Mouse (Mus musculus): ENCODE data around the gene Ass1.
A peak's percentile ranks its signal among the peaks of the same experiment; 100 is the strongest.

Ass1 gene

DNA sequence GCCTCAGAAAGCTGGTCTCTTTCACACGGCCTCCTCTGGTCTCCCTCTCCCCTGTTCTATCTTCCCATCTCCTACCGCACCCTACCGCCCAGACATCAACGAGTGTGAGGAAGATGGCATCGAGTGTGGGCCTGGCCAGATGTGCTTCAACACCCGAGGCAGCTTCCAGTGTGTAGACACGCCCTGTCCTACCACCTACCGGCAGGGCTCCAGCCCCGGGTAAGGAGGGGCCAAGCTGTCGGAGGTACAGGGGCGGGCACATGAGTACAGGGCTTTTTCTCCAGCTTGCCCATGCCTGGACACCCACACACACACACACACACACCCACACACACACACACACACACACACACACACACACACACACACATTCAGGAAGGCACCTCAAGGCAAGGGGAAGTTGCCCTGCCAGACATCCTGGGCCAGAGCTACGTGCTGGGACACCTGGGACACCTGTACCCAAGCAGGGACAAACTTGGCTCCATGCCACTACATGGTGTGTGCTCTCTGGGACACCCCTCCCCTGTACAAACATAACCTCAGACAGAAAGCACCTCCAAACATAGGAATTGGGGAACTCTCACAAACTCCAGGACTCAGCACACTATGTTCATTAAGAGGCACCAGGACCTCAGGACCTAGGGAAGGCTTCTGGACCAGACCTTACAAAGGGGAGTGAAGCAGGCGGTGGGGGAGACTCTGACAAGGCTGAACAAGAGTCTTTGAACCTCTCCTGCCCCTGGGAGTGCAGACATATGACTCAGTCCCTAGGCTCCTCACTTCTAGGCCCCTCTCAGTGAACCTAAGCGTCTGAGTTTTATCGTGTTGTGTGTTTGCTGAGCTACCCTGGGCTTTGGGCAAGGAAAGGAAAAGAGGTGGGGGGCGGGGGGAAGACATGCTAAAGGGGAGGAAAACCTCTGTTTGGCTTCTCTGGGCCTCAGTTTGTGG lies 10.7 kb upstream of the Ass1 start:
- DNase-seq: peak; percentile 30

DNA sequence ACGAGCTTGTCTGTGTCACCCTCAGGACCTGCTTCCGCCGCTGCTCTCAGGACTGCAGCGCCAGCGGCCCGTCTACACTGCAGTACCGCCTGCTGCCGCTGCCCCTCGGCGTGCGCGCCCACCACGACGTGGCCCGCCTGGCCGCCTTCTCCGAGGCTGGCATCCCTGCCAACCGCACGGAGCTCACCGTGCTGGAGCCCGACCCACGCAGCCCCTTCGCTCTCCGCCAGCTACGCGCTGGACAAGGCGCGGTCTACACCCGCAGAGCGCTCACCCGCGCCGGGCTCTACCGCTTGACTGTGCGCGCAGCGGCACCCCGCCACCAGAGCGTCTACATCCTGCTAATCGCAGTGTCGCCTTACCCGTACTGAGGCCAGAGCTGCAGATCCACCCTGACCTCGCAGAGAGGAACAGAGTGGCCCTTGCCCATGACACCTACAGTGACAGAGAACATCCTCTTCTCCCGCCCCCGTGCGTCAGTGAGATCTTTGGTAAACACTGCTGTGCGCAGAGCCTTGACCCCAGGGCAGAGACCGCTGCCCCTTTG lies 9.9 kb upstream of the Ass1 start:
- DNase-seq: peak; percentile 79

DNA sequence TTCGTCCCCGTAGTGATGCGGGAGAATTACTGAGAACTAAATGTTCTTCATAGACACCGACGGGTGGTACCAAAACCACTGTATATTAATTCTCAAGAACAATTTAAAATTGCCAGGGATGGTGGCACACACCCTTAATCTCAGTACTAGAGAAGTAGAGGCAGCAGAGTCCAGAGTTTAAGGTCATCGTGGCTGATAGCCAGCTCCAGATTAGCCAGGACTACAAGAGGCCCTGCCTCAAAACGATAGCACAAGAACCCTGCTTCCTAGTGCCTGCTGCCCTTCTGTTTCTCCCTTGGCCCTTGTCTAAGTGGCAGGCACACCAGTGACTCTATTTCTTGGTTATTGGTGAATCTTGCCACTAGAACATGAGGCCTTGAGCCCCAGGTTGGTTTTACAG lies 9.1 kb upstream of the Ass1 start:
- DNase-seq: no peak

DNA sequence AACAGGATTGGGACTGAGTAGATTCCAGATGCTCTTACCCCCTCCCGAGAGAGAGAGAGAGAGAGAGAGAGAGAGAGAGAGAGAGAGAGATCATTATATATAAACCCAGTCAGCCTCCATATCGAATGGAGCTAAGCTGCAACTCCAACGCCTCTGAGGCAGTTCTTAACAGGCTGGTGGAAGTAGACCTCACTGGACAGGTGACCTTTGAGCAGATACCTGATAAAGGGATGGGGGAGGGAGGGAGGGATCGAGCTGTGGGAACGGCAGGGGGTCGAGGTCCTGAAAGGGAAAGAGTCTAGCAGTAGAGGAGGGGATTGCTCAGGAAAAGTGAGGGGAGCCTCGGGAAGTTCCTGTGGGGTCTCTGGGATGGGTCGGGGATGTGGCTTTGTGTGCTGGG lies 8.0 kb upstream of the Ass1 start:
- no peak for DNase-seq

DNA sequence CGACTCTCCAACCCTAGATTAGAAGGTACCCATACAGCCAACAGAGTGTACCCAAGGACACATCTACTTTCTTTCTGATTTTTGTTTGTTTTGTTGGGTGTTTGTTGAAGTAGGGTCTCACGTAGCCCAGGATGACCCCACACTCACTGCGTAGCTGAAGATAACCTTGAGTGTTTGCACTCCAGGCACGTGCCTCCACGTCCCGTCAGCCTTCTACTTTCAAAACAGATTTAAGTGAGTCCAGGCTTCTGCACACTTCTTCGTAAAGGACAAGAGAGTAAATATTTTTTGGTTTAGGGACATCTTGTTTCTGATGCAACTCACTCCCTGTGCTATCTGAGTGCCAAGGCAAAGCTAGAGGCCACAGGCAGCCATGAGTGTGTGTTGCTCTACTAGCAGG lies 6.8 kb upstream of the Ass1 start:
- no peak for DNase-seq

DNA sequence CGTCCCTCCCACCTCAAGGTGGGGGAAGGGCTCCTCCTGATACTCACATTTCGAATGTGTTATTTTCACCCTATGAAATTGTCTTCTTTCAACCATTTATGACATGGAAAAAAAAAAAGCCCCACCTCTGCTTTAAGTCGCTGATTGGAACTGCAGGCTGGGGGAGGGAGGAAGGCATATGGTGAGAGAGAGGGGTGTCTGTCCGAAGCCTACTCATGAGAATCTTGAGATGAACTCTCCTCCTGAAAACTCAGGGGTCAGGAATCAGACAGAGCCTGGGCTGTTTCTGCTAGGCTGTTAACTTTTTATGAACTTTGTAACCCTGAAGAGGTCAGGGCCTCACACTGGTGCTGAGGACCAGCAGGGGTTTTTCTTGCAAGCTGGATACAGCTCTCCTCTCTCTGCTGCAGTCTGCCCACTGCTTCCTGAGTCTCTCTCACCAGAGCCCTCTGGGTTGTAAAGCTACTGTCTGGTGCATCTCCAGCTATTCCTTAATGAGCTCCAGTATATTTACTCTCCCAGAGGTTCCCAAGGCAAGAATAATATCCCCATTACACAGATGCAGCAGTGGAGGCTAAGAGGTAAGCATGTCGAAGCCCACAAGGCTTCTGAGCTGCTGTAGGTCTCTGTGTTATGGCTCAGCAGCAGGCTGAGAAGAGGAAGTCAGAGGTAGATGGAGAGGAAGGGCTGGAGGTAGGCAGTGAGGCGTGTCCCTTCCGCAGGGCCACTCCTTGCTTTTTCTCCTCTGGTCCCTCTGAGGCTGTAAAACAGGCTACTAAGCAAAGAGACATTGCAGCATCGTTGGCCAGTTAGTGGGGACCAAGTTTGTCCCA lies 6.1 kb upstream of the Ass1 start:
- DNase-seq: no peak

DNA sequence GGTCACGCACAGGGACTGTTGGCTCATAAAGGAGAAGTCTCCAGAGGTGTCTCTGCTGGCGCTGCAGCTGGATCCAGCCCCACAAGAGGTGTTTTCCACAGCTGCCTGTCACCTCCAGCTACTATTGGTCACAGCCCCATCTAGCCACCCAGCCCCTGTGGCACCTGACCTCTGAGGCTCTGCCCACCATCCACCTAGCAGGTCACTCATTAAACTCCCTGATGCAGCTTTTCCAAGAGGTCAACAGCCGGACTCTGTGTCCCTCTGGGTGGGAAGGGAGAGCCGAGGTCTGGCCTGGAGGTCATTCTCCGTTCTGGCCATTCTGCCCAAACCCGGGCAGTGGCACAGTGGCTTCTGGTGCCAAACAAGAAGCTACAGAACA lies 5.5 kb upstream of the Ass1 start:
- DNase-seq: no peak

DNA sequence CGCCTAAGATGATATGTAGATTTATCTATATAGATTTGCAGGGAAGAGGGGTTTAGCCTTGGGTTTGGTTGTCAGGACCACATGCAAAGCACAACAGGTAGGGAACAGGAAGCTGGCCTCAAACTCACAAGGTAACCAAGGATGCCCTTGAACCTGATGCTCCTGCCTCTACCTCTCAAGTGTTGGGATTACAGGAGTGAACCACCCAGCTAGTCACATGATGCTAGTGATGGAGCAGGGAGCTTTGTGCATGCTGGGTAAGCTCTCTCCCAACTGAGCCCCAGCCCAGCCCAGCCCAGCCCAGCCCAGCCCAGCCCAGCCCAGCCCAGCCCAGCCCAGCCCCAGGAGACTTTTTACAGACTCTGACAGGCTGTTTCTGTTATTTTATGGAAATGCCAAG lies 2.5 kb upstream of the Ass1 start:
- DNase-seq: no peak

DNA sequence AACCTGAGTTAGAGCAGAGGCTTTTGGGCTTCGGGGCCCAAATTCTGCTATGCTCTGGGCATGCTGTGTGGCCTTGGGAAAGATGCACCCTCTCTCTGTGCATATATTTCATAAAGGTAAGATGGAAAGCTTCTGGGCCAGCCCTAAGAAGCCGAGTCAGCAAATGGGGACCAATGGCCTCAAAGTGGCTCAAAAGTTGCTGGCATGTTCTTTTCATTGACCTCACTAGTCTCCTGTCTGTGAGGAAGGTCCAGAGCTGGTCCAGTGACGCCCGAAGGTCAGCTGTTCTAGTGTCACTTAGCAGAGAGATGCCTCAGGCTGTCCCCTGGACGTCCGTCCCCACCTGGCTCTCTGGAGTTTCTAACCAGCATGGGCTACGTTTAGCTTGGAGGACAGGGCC lies 1.1 kb upstream of the Ass1 start:
- DNase-seq: no peak

DNA sequence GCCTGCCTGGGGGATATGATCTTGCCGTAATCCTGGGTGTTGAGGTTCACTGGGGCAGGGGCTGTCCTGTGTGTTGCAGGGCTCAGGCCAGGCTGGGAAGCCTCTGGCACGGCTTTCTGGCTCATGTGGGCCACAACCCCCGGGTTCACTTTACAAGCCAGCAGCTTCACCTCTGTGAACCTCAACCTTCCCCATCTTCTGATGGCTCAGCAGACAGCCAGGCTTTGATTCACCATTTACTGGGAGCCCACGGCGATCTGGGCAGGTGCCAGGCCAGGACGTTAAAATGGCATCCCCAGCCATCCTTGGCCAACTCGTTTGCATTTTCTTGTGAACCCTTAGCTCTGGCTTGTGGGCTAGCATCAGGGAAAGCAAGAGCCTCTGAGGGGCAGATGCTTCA lies 527 bp upstream of the Ass1 start:
- no peak for DNase-seq

DNA sequence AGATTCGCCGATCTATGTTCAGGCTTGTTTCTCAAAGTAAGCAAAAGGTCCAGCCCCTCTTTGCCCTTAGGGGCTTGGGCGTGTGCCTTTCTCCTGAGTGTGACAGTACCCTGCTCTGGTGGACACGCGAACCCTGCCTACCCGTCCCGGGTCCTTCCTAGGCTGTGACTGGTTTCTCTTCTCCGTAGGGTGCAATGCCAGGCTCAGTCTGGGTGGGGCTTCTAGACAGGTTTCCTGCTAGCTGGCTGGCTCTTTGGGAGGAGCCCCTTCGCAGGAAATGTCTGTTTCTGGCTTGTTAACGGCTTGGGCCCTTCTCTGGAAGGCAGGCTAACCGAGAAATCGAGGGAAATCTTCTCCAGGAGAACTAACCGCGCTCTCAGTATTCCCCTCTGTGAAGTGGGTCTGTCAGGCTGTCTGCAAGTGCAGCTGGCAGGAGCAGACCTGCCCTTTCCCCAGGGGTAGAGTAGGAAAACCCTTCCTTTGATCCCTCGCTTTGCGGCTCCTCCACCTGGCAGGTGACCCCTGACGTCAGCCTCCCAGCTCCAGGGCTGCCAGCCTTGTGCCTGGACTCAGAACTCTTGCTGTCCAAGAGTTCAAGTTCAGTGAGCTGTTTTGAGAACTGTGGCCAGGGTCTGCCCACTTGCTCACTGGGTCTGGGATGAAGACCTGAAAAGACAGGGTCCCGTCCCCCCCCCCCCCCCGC lies 827 bp downstream of the Ass1 start:
- DNase-seq: peak; percentile 61

DNA sequence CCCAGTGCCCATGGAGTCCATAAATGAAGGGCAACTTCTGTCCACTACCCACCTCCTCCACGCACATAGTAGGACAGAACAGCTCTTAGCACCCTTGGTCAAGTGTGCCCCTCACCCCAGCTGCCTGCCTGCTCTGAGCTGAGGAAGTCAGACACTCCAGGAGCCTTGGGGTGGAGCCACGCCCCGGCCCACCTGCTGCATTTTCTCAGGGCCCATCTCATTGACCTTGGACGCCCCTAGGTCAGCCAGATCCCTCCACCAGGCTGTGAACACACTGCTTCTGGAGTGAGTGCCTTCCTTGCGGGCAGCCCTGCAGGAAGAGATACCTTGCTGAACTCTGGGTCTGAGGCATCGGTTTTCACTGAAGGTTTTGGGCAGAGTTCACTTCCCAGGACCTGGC lies 1.6 kb downstream of the Ass1 start:
- DNase-seq: no peak

DNA sequence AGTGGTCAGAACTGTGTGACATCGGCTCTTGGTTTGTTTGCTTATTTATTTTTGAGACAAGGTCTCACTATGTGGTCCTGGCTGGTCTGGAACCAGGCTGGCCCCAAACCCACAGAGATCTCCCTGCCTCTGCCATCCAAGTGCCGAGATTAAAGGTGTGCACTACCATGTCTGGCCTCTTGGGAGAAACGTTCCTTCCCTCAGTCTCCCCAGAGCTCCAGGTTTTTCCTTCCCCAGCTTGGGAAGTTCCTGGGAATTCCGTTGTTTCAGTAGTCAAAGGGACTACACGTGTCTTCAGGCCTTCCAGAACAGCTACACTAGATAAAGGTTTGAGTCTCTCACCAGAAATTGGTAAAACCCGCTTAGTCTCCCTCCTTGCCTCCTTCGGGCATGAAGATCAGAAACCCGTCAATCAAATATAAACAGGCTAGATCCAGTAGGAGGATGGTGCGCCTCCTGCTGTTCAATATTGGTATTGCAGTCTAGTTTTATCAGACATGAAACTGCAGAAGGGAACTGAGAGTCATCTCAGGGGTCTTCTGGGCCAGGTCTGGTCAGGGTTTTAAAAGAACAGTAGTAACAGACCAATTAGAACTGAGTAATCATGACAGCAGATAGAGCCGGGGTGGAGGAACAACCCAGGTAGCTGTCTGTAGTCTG lies 2.5 kb downstream of the Ass1 start:
- peak; percentile 72 for DNase-seq

DNA sequence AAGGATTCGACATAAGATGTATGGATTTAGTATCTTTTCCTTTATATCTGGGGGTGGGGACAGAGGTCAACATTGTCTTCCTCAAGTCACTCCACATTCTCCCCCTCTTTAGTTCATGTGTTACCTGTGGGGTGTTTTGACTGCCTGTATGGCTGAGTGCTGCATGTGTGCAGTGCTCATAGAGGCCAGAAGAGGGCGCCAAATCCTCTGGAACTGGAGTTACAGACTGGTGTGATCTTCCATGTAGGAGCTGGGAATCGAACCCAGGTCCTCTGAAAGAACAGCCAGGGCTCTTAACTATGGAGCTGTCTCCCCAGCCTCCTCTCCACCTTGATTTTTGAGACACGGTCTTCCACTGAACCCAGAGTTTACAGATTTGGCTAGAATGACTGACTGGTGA lies 3.9 kb downstream of the Ass1 start:
- DNase-seq: peak; percentile 60

DNA sequence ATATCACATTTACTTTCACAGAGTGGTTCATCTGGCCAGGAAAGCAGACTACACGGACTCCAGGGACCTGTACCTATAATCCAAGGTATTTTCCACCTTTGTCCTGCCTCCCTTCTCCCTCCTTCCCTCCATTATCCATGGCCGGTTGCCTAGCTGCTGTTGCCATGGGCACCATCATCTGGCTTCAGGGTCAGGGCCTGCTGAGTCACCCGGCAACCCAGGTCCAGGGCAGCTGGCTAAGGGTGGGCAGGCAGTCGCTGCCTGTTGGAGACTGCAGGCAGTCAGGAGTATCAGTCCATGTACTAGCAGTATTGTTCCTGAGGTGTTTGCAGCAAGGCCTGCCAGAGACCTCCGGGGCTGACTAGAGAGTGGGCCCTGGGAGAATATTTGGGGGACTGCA lies 4.7 kb downstream of the Ass1 start:
- DNase-seq: no peak

DNA sequence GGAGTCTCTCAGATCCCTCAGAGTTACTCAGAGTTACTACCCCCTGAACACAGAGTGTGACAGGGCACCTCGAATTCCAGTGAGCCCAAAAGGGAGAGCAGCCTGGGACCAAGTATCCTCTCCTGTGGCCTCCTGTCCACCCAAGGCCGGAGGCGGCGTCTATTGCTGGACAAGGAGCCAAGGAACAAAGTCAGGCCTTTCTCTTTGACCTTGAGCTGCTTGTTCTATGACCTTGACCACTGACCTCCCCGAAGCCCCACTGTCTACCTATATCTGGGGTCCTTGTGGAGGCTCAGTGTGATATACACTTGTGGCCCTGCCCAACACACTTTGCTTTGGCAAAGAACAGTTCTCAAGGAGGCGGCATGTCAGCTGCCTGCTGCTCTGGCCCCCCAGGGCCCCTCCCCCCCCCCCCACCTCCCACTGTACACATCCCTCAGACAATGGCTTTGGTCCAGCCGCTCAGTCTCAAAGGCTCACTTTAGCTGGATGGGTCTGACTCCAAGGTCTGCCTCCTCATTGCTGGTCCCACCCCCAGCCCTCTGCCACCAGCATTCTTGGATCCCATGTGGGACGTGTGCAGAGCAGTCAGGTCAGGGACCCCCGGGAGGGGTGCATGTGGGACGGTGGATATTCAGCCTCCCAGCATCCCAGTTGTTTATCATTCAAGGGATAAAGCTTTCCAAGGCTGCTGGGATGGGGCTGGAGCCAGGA lies 6.3 kb downstream of the Ass1 start:
- DNase-seq: no peak

DNA sequence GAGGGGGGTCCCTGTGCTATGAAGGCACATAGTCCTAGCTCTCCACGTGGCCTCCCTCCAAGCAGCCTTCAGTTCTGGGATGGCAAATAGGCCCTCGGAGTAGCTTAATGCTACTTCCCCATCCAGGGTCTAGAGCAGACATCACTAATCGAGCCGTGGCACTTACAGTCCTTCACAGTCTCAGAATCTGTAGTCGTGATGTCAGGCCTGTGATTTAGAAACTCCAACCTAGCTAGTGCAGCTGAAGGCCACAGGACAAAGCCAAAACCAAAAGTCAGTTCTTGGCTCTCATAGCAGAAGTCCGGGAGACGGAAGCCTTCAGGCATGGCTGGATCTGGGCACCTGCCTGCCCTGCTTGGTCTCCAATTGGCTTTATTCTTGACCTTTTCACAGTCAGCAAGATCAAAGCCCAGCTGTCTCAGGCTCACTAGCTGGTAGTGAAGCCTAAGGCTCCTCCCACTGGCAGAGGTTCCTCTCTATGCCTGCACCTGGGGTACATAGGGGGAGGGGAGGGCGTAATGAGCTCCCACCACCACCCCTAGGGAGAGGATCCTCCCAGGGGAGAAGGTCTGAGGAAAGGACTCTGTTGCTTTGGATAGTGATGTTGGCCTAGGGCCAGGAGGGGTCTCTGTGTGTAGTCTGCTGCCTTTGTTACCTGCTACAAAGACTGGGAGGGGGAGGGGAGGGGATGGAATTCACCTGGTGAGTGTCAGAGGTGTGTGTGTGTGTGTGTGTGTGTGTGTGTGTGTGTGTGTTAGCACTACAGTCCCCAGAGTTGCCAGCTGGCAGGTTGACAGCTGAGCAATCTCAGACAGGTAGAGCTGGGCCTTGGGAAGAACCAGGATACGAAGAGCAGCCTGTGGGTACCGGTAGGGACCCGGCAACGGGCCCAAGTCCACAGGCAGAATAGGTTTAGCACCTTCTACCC lies 7.5 kb downstream of the Ass1 start:
- DNase-seq: peak; percentile 23

DNA sequence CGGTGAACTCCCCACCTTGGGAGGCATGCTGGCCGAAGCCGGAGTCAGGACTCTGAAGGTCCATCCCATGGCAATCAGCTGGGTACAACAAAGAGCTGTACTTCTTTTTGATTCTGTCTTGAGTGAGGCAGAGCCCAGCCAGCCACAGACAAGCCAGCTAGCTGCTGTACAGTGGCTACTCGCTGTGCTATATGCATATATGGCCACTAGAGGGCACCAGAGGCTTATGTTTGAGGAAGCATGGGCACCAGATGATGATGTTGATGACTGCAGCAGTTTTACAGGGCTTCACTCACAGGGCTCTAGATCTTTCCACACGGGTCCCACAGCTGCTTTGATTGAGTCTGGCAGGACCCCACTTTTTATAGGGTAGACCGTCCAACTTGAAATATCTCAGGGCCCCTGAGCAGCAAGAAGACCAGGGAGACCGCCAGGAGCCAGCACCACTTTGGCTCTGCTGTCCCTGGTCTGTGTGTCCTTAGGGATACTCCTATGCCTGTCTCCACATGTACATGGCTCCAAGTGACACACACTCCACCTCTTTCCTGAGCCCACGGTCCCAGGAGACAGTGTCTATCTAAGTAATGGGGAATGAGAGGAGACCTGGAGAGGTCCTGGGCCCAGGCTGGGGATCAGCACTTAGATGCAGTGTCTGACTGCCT lies 13.0 kb downstream of the Ass1 start:
- peak; percentile 85 for DNase-seq

DNA sequence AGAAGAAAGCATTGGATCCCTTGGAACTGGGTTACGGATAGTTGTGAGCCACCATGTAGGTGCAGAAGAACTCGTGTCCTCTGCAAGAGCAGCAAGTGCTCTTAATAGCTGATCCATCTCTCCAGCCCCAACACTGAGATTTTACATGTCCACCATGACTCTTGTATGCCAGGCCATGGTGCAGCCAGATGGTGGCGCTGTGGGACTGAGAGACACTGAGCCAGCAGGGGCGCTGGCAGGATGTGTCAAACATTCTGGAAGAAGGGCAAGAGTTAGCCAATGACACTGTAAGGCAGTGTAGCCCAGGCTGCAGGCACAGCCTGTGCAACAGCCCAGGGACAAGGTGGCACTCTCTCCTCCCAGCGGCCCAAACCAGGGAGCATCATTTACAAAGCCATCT lies 14.2 kb downstream of the Ass1 start:
- peak; percentile 71 for DNase-seq

DNA sequence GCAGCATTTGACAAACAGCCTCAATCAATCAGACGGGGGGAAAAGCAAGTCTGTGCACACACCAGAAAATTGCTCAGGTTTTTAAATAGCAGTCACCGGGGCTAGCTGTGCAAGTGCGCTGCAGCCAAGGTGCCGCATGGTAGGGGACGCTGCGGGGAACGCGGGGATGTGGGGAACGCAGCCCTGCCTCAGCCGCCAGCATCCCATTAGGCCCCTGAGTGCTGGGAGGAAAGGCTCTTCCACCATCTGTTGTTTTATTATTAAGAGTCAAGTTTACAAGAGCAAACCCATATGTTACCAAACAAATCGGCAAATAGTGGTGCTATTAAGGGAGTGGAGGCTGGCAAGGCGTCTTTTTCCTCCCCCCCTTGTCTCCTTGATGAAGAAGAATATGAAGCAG lies 19.2 kb downstream of the Ass1 start:
- no peak for DNase-seq

Data from thymus, postnatal 14 days (tissue).